Mouse (Mus musculus) Patski (cell line): ENCODE measurements around the gene Dnaja2. TPM values are rescaled to one million over a fixed set of nuclear protein-coding genes. Genes with fewer than 3 reads are reported as not detected.

ENCODE experiments used
- ATAC-seq: fragments of 100-300 bp; one replicate; pipeline ENCODE4 v1.8.0; 2021
- CTCF ChIA-PET: fragments of 350-600 bp; sonication (Branson Sonifier 250); formaldehyde crosslinking; loops from one replicate; lab custom pipeline; 2022; ENCODE audit warnings: inconsistent platforms; lab: Charles Lee
- POLR2A ChIA-PET: fragments of 350-600 bp; sonication (Branson Sonifier 250); formaldehyde crosslinking; loops from one replicate; lab custom pipeline; 2022; ENCODE audit warnings: antibody characterized with exemption, inconsistent platforms; lab: Charles Lee
- DNase-seq: peaks from one replicate; pipeline ENCODE4 v3.0.0-alpha.2; 2011; ENCODE audit warnings: low read depth, low spot score
- H3K27me3 ChIP-seq: fragments of 371-371 bp; one replicate; pipeline ENCODE4 v1.5.1; 2021
- CTCF ChIP-seq: fragments of 100-300 bp; IDR thresholded peaks from one replicate; pipeline ENCODE4 v1.5.1; 2021
- in situ Hi-C: fragments of 300-500 bp; cut with MboI; formaldehyde crosslinking; loops from 3 replicates; pipeline ENCODE4 v1.11.1; 2018; ENCODE audit warnings: low pct_unique_long_range_greater_than_20kb, mixed read lengths
- polyA plus RNA-seq: library from polyadenylated mRNA; unstranded; gene quantifications from one replicate; pipeline ENCODE4 v1.2.3, GENCODE M21; 2021

Gene Dnaja2
- polyA plus RNA-seq, 1 experiment from 2014 or later = 248 TPM

DNA sequence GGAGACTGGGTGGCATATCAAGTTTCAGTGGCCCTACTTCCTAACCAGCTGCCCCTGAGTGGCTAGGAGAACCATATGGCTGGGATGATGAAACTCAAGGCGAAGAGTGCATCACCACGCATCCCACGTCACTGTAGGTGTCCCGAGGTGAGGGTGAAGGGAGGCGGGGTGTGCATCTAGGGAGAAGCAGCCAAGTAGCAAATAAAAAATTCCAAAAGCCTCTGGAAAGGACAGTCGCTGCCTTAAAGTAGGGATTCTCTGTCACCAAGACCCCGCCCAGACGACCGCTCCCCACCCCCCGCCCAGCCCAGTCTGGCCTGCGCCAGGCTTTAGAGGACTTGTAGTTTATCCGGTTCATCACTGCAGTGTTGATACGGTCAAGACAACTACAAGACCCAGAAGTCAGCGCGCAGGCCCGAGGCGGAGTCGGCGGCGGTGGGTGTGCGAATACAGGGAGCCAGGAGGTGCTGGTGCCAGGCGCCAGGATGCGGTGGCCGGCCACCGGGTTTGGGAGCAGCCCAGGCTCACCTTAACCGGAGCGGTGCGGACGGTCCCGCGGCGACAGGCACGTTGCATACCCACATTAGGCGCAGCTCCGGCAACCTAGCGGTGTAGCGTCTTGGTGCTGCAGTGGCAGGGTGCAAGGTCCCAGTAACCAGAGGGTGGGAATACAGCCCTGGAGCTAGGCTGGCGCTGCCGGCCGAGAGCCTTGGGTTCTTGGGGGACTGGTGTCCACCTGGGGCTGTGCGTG is 62.8 kb downstream of the Dnaja2 start, which contains the start of gene Gpt2:
Gene Gpt2, plus strand, starts transcription at position 452 of the 751 bp plus-strand sequence.
- in situ Hi-C loops = no loop called here
- no peaks in the 10 kb centered on the region for H3K27me3 ChIP-seq
- ChIA-PET CTCF (no interaction called here), POLR2A (interaction anchor here (0.6 kb wide), 1 partner anchor 122 kb away, joined by 3 read pairs; no protein-coding TSS in a partner anchor)
- peak; percentile 97 for ATAC-seq
- TF ChIP-seq CTCF = no peak
- DNase-seq = peak; percentile 56

DNA sequence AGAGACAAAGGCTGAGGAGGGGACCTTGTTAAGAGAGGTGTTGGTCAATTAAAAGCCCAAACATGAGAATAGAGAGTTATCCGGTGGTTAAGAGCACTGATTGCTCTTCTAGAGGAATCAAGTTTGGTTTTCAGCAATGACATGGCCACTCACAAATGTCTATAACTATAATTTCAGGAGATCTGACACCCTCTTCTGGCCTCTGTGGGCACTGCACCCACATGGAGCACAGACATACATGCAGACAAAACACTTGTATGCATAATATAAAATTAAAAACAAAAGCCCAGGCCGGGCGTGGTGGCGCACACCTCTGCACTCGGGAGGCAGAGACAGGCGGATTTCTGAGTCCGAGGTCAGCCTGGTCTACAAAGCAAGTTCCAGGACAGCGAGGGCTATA is 65.6 kb downstream of the Dnaja2 start:
- CTCF ChIA-PET = interaction anchor here (1.4 kb wide), 1 partner anchor 33 kb away, joined by 3 read pairs; no protein-coding TSS in a partner anchor
- H3K27me3 ChIP-seq = no peaks in the 10 kb centered on the region
- no peak for ATAC-seq
- in situ Hi-C loops = no loop called here
- no peak for DNase-seq
- peak; percentile 35 for TF ChIP-seq CTCF
- POLR2A ChIA-PET = no interaction called here

DNA sequence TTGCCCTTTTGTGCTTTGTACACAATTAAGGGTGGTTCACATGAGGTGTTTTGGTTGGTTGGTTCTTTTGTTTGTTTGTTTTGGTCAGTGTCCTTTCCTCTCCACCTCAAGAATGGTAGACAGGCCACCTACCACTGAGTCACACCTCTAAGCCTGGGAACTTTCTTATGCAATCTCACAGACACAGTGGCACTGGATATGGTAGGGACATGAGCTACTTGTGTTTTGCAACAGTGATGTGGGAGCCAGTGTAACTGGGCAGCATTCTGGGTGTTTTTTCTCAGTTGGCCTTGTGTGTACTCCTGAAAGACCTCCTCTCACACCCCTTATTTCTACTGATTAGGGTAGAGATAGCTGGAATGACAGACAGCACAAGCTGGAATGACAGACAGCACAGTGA is 66.5 kb downstream of the Dnaja2 start:
- ATAC-seq (no peak), DNase-seq (peak; percentile 25)
- TF ChIP-seq CTCF = no peak
- ChIA-PET POLR2A (no interaction called here), CTCF (interaction anchor here (1.4 kb wide), 1 partner anchor 32 kb away, joined by 3 read pairs; no protein-coding TSS in a partner anchor)
- in situ Hi-C loops = no loop called here
- H3K27me3 ChIP-seq = no peaks in the 10 kb centered on the region

DNA sequence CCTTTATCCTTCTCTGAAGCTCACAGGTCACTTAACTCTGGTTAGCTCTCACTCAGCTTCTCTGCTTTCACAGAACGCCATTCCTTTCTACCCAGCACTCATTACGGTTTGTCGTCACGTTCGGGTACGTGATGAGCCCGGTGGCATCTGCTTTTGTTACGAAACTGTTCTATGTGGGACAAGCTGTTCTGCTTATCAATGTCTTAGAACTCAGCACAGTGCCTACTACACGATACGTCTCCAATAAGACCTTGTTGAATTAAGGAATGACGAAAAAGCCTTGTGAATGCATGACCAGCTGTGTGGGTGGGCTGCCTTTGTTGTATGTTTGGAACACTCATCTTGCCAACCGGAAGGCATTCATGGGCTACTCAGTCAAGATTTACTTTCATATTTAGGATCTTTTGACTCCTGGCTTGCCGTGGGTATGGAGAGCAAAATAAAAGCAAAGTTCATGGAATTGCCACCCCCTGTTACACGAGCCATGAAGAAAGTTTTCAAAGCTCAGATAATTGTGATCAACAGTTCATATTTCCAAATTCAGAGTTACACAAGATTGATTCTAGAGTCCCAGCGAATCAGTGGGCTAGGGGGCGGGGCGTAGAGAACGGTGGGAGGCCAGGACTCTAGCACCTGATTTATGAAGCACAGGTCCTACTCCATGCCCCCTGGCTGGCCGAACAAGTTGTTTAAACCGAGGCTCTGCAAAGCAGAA is 67.1 kb downstream of the Dnaja2 start:
- TF ChIP-seq CTCF = no peak
- no peak for DNase-seq
- no peaks in the 10 kb centered on the region for H3K27me3 ChIP-seq
- in situ Hi-C loops = no loop called here
- no peak for ATAC-seq
- CTCF ChIA-PET = interaction anchor here (1.4 kb wide), 1 partner anchor 31 kb away, joined by 3 read pairs; no protein-coding TSS in a partner anchor
- POLR2A ChIA-PET = no interaction called here

Other genes starting within 250 kb of the Dnaja2 start
- not detected for gene Mylk3, start 169.0 kb downstream of the Dnaja2 start, polyA plus RNA-seq
- gene 4921524J17Rik, start 122.5 kb downstream of the Dnaja2 start, polyA plus RNA-seq = 25.1 TPM
- gene Gpt2, start 62.8 kb downstream of the Dnaja2 start, polyA plus RNA-seq = 46.3 TPM
- gene Neto2, start 145.6 kb upstream of the Dnaja2 start, polyA plus RNA-seq = 17.9 TPM